Mouse (Mus musculus) lung, postnatal 36 days (tissue): ENCODE results near the gene Psd.

Source experiments
- DNase-seq: peaks from one replicate; pipeline ENCODE4 v3.0.0; 2022; ENCODE audit warnings: mixed read lengths

Psd gene

DNA sequence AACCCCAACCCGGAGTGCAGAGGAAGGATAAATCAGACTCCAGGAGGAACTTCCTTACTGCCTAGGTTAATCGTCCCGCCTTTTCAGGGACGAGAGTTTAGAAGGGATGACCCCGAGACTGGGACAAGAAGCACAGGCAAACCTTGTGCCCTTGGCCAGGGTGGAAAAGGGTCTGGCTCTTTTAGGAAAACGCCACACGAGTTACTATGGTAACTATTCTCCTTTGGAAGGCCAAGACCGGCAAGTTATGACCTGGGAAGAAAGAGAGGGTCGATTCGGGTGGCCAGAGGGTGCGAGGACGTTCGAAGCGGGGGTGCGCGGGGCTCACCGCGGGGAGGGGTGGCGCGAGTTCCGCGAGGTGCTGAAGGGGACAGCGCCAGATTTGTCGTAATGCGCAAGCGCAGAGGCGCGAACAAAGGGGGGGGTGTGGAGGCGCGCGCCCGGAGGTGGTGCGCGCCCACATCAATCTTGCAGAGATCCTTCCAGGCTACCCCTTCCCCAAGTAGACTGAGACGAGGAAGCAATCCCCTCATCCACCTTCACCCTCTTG, at the start of gene Psd:
Psd (minus strand) TSS at position 401 of the 550 bp plus-strand sequence.
- peak; percentile 19 for DNase-seq

GRCm38 (mm10) chr19:46375891-46376290, 48.9 kb upstream of the Psd start:
- DNase-seq: no peak

GRCm38 (mm10) chr19:46375489-46375888, 48.5 kb upstream of the Psd start:
- peak; percentile 56 for DNase-seq

DNA sequence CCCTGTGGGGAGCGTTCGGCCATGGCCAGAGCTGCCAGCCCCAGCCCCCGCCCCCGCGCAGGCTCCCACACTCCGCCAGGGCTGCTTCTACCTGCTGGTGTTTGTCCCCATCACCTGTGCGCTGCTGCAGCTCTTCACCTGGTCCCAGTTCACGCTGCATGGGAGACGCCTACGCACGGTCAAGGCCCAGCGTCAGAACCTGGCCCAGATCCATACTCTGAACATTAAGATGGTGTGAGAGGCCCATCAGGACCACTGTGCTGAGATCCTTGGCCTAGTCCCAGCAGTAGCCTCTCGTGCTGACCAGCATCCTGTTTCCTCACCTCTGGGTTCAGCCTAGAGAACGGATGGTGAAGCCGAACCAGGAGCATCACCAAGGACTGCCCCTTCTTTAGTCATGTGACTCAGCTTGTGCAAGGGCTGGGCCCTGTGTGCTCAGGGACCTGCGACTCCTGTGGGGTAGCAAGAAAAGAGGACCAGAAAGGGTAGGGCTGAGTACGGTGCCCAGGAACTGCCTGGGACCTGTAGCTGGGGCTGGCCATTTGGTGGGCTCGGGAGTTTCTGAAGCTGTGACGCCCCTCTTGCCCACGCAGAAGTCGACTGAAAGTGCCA, 47.6 kb upstream of the Psd start:
- DNase-seq: no peak

GRCm38 (mm10) chr19:46369204-46369603, 42.2 kb upstream of the Psd start:
- DNase-seq: peak; percentile 87

GRCm38 (mm10) chr19:46367798-46368590, 41.0 kb upstream of the Psd start:
- no peak for DNase-seq

- no peak for DNase-seq
Measured at GRCm38 (mm10) chr19:46363294-46364009, 36.5 kb upstream of the Psd start.

- DNase-seq: no peak
Measured at GRCm38 (mm10) chr19:46362104-46362503, 35.1 kb upstream of the Psd start.

- DNase-seq: peak; percentile 29
Measured at GRCm38 (mm10) chr19:46358381-46358780, 31.4 kb upstream of the Psd start.

- peak; percentile 57 for DNase-seq
Measured at GRCm38 (mm10) chr19:46357344-46358280, 30.7 kb upstream of the Psd start.

- DNase-seq: peak; percentile 92
Measured at GRCm38 (mm10) chr19:46356701-46357138, 29.8 kb upstream of the Psd start.

- peak; percentile 68 for DNase-seq
Measured at GRCm38 (mm10) chr19:46350168-46350932, 23.4 kb upstream of the Psd start, which contains the start of gene 2310034G01Rik. Gene 2310034G01Rik, minus strand, starts transcription at chr19:46350302.

DNA sequence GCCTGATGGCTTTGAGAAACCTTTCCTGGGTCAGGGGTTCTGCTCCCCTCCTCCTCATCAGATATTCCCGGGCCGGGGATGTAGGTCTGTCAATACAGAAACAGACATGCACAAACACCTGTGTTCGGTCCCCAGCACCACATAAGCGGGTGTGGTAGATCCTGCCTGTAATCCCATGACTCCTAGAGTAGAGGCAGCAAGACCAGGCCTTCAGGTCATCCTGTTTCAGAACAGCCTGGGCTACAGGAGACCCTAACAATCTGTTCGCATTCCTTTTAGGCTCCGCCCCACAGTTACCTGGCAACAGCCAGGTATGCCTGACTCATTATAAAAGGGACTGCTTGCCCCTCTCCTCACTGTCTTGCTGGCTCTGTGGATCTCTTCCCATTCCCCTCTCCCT, 22.6 kb upstream of the Psd start:
- no peak for DNase-seq

DNA sequence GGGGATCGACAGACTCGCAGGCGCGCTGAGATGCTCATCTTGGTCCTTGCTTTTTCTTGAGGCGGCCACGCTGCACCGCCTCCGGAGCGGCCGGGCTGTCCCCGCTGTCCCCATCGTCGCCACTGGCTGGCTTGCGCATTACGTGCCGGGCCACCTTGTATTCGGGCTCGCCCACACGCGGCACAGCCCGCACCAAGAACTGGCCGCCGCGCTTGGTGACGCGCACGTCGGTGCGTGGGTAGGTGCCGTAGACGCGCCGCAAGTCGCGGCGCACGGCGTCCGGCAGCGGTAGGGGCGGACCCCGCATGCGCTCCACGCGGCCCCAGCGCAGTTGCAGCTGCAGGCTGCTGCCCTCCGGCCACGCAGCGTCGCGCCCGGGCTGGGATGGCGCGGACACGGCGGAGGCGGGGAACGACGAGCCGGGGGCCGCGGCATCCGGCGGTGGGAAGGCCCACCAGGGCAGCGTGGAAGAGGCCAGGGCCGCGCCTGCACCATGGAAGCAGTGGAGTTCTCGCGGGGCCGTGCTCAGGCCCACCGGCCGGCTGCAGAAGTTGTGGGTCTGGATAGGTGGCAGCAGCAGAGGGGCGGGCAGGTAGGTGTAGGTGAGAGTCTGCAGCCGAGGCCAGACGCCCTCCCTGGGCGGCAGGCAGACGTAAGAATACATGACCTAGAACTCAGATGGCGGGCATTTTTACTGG, 22.0 kb upstream of the Psd start:
- DNase-seq: peak; percentile 71

GRCm38 (mm10) chr19:46347936-46348668, 21.1 kb upstream of the Psd start:
- peak; percentile 20 for DNase-seq

DNA sequence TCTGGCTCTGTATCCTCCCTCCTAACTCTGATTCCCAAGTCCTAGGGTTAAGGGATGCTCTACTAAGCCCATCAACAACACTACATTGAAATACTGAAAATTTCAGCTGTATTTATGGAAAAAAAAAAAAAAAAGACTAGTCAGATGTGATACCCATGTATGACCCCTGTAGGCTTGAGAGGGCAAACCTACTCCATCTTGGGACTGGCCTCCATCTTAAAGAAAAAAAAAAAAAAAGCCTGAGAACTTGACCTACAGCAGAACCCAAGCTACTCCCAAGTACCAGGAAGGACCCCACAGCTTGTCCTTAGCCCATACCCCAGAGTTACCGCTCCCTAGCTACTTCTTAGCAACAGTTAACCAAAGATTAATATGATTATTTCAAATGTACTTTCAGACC, 20.2 kb upstream of the Psd start:
- no peak for DNase-seq

GRCm38 (mm10) chr19:46344710-46345419, 17.9 kb upstream of the Psd start:
- no peak for DNase-seq

DNA sequence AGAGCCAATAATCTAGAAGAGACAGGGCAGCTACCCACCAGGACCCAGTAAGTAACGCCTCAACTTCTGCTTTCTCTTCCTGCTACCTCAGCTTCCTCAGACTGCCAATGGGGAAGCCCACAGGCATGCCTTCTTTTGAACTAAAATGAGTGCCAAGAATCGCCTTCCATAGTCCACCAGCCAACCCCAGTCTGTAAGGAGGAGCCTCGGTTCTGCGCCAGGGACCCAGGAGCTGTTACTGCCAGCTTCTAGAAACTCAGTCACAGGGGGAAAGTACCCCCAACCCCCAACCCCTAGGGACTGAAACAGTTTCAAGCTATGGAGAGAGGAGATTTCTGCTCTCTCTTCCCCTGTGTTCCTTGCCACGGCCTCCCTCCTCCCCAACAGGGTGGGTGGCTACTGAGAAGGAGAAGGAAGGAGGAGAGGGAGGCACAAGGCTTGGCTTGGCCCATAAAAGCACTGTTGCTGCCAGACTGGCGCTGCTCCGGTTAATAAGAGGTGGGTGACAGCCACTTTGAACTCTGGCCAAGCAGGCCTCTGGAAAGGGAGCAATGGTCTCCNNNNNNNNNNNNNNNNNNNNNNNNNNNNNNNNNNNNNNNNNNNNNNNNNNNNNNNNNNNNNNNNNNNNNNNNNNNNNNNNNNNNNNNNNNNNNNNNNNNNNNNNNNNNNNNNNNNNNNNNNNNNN, 12.5 kb upstream of the Psd start:
- DNase-seq: peak; percentile 84

- DNase-seq: no peak
Measured at GRCm38 (mm10) chr19:46338942-46339286, 12.0 kb upstream of the Psd start.
